8 mouse cellular contexts compared by ENCODE assay signal in genomic region chr5:24470600-24470999, GRCm38 (mm10). TPM values are rescaled to one million over a fixed set of nuclear protein-coding genes. Genes with fewer than 3 reads are reported as not detected.
DNase-seq lines count a peak whose midpoint lies in the region; ATAC-seq and TF ChIP-seq lines count a peak whose summit lies in the region.

No protein-coding gene starts in this region.

- H3K4me1 ChIP-seq in lung, embryonic 14.5 days (ENCODE audit: insufficient read depth), result no peaks in the 10 kb centered on the region
- H3K4me1 ChIP-seq in olfactory bulb, adult 2 months (ENCODE audit: control insufficient read depth, insufficient read depth, low read length), result peaks cover 32% of the 10 kb centered on the region

- H3K36me3 ChIP-seq in lung, embryonic 14.5 days (ENCODE audit: insufficient read depth), result peaks cover 6% of the 10 kb centered on the region; the same call in 1 of the 2 replicates

- no peak; the same call in 1 of the 2 replicates for ATAC-seq in lung, embryonic 14.5 days (ENCODE audit: insufficient read depth)

- 13% methylated on average over 5 of the region's 5 CpGs for WGBS in lung, embryonic 14.5 days
- WGBS in olfactory bulb, adult 2 months, result 12% methylated on average over 5 of the region's 5 CpGs

- H3K9ac ChIP-seq in lung, embryonic 14.5 days, result no peak overlapping the region

- no peak overlapping the region for H3K4me2 ChIP-seq in lung, embryonic 14.5 days

- no peaks in the 10 kb centered on the region for H3K9me3 ChIP-seq in lung, embryonic 14.5 days (ENCODE audit: low read depth, low read length)

- H3K27me3 ChIP-seq in lung, embryonic 14.5 days (ENCODE audit: insufficient read depth, low read length), result peaks cover 14% of the 10 kb centered on the region; the same call in 1 of the 2 replicates

- DNase-seq in B cell, adult 2 months, result peak; percentile 82 to 84
- DNase-seq in T-cell, adult 2 months (ENCODE audit: low spot score), result peak; percentile 68
- DNase-seq in cerebellum, postnatal 36 days, result peak; percentile 86 to 90
- DNase-seq in gastrocnemius, postnatal 14 days, result peak; percentile 75
- peak; percentile 82 for DNase-seq in kidney, adult 9 months
- peak; percentile 91 for DNase-seq in lung, embryonic 14.5 days
- DNase-seq in thymus, postnatal 14 days, result peak; percentile 81

- TF ChIP-seq CTCF in lung, embryonic 14.5 days (IDR thresholded peaks at IDR 0.05; ENCODE audit: low read depth), result peak; percentile 95
- TF ChIP-seq CTCF in olfactory bulb, adult 2 months (IDR thresholded peaks at IDR 0.05; ENCODE audit: insufficient read depth, low read depth, low read length), result peak; percentile 77

- no peak overlapping the region for H3K4me3 ChIP-seq in lung, embryonic 14.5 days (ENCODE audit: low read depth, low read length)
- no peak overlapping the region for H3K4me3 ChIP-seq in olfactory bulb, adult 2 months (ENCODE audit: insufficient read depth, low read depth, low read length)

- no peak overlapping the region for H3K27ac ChIP-seq in lung, embryonic 14.5 days (ENCODE audit: low read depth)
- H3K27ac ChIP-seq in olfactory bulb, adult 2 months (ENCODE audit: insufficient read depth, low read depth, low read length), result no peak overlapping the region

- intact Hi-C loops in gastrocnemius, postnatal 14 days (cut with DNase I; ENCODE audit: low total_unique reads), result loop anchor here (5.0 kb wide), 1 partner anchor 53 kb away; no protein-coding TSS in a partner anchor

- TF ChIP-seq POLR2A in olfactory bulb, adult 2 months (IDR thresholded peaks at IDR 0.05; ENCODE audit: insufficient read depth, low read depth, low read length), result no peak

RNA-seq across cellular contexts. Expression of gene Agap3, which starts 18.6 kb away (rescaled TPM):
- 10 to 100 TPM; 44.7 to 49.8 TPM for total RNA-seq in gastrocnemius, postnatal 14 days (2021)
- 41.7 and 46.5 TPM in 2 replicates for polyA plus RNA-seq in lung, embryonic 14.5 days (2014; fragmentation: Nextera tagmentation; extraction: Ambion mirVana)
- not detected in 2 replicates for polyA plus RNA-seq in olfactory bulb, adult 2 months (2012; ENCODE audit: insufficient read depth, insufficient read length, low replicate concordance, missing spikeins)

RNA-seq across cellular contexts. Expression of gene Tmub1, which starts 22.9 kb away (rescaled TPM):
- total RNA-seq in gastrocnemius, postnatal 14 days (2021), result 10 to 100 TPM; 11.4 to 13.7 TPM
- polyA plus RNA-seq in lung, embryonic 14.5 days (2014; fragmentation: Nextera tagmentation; extraction: Ambion mirVana), result 14.2 and 15.7 TPM in 2 replicates
- not detected in 2 replicates for polyA plus RNA-seq in olfactory bulb, adult 2 months (2012; ENCODE audit: insufficient read depth, insufficient read length, low replicate concordance, missing spikeins)

RNA-seq across cellular contexts. Expression of gene Fastk, which starts 25.5 kb away (rescaled TPM):
- 100 to 1,000 TPM; 132 to 146 TPM for total RNA-seq in gastrocnemius, postnatal 14 days (2021)
- 91.5 and 93.1 TPM in 2 replicates for polyA plus RNA-seq in lung, embryonic 14.5 days (2014; fragmentation: Nextera tagmentation; extraction: Ambion mirVana)
- polyA plus RNA-seq in olfactory bulb, adult 2 months (2012; ENCODE audit: insufficient read depth, insufficient read length, low replicate concordance, missing spikeins), result not detected in 2 replicates

RNA-seq across cellular contexts. Expression of gene Slc4a2, which starts 47.0 kb away (rescaled TPM):
- total RNA-seq in gastrocnemius, postnatal 14 days (2021), result 10 to 100 TPM; 21.7 to 22.8 TPM
- 29.9 and 35.5 TPM in 2 replicates for polyA plus RNA-seq in lung, embryonic 14.5 days (2014; fragmentation: Nextera tagmentation; extraction: Ambion mirVana)
- not detected in 2 replicates for polyA plus RNA-seq in olfactory bulb, adult 2 months (2012; ENCODE audit: insufficient read depth, insufficient read length, low replicate concordance, missing spikeins)

RNA-seq across cellular contexts. Expression of gene Cdk5, which starts 47.3 kb away (rescaled TPM):
- 10 to 100 TPM; 12.4 to 13.4 TPM for total RNA-seq in gastrocnemius, postnatal 14 days (2021)
- polyA plus RNA-seq in lung, embryonic 14.5 days (2014; fragmentation: Nextera tagmentation; extraction: Ambion mirVana), result 33.6 and 35.5 TPM in 2 replicates
- polyA plus RNA-seq in olfactory bulb, adult 2 months (2012; ENCODE audit: insufficient read depth, insufficient read length, low replicate concordance, missing spikeins), result not detected in 2 replicates

Comparison
In these comparisons a context has a peak if more than half of its experiments do, and no peak if none do; other contexts are left out.
1. RNA of gene Tmub1, which starts 22.9 kb away (polyA plus RNA-seq): 14.2 to 15.7 TPM in lung, embryonic 14.5 days; not detected in olfactory bulb, adult 2 months; every median in the first group is over 10 times any median in the second.
2. Peak in every context shown above with its lines, with median percentiles within 50 percentile points of each other: DNase-seq.